Mouse (Mus musculus) myocyte (in vitro differentiated cells): ENCODE measurements around the gene Iqcf5.
"Not testable (repeated sequence)": the region's sequence is repeated elsewhere in the genome, so short reads cannot be mapped to it uniquely, and the experiment has no call there.

ENCODE experiments used
- CEBPB ChIP-seq: IDR thresholded peaks from 2 replicates; pipeline ENCODE4 v1.6.1; 2011; ENCODE audit warnings: mild to moderate bottlenecking, moderate library complexity; ENCODE audit not compliant: poor library complexity, insufficient read depth, severe bottlenecking
- POLR2A ChIP-seq: IDR thresholded peaks from one replicate; pipeline ENCODE4 v1.6.1; 2011; ENCODE audit warnings: low read depth, mild to moderate bottlenecking, control low read depth, moderate library complexity; ENCODE audit not compliant: insufficient read length
- POLR2AphosphoS2 ChIP-seq: IDR thresholded peaks from one replicate; pipeline ENCODE4 v1.6.1; 2011; ENCODE audit warnings: low read depth, control low read depth; ENCODE audit not compliant: insufficient read length
- TCF12 ChIP-seq: IDR thresholded peaks from one replicate; pipeline ENCODE4 v1.6.1; 2011; ENCODE audit warnings: mild to moderate bottlenecking, control low read depth; ENCODE audit not compliant: poor library complexity, insufficient read depth, severe bottlenecking

DNA sequence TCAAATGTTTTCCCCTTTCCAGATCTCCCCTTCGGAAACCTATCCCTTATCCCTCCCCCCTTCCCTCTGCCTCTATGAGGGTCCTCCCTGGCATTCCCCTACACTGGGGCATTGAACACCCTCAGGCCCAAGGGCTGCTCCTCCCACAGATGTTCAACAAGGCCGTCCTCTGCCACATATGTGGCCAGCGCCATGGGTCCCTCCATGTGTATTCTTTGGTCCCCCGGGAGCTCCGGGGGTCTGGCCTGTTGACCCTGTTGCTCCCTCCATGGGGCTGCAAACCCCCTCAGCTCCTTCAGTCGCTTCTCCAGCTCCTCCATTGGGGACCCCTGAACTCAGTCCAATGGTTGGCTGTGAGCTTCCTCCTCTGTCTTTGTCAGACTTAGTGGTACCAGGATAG, 26.8 kb upstream of the Iqcf5 start:
- TF ChIP-seq POLR2A, TCF12, CEBPB, POLR2AphosphoS2: not testable (repeated sequence)
